Mouse (Mus musculus) forebrain, embryonic 13.5 days (tissue): ENCODE data around the gene S100a14. TPM values are rescaled to one million over a fixed set of nuclear protein-coding genes. Genes with fewer than 3 reads are reported as not detected.

ENCODE experiments used
- ATAC-seq: fragments of 200-750 bp; cut with Nextera tagmentation; 2 replicates; pipeline ENCODE4 v1.8.0; 2017
- H3K27ac ChIP-seq: fragments of 300-500 bp; sonication (generic); 2 replicates; pipeline ENCODE4 v1.5.1; 2015; ENCODE audit warnings: inconsistent platforms, mild to moderate bottlenecking, moderate library complexity
- H3K27me3 ChIP-seq: fragments of 300-500 bp; sonication (generic); 2 replicates; pipeline ENCODE4 v1.6.1; 2015; ENCODE audit warnings: mild to moderate bottlenecking, inconsistent platforms
- H3K36me3 ChIP-seq: fragments of 300-500 bp; sonication (generic); 2 replicates; pipeline ENCODE4 v1.6.1; 2015; ENCODE audit warnings: mild to moderate bottlenecking, inconsistent platforms; ENCODE audit not compliant: poor library complexity, severe bottlenecking
- H3K4me1 ChIP-seq: fragments of 300-500 bp; sonication (generic); 2 replicates; pipeline ENCODE4 v1.6.1; 2015; ENCODE audit warnings: inconsistent platforms
- H3K4me2 ChIP-seq: fragments of 300-500 bp; sonication (generic); 2 replicates; pipeline ENCODE4 v1.6.1; 2015; ENCODE audit warnings: inconsistent platforms, mild to moderate bottlenecking, moderate library complexity
- H3K4me3 ChIP-seq: fragments of 300-500 bp; sonication (generic); 2 replicates; pipeline ENCODE4 v1.5.1; 2015; ENCODE audit warnings: mild to moderate bottlenecking, inconsistent platforms
- H3K9ac ChIP-seq: fragments of 300-500 bp; sonication (generic); 2 replicates; pipeline ENCODE4 v1.6.1; 2015; ENCODE audit warnings: mild to moderate bottlenecking, inconsistent platforms
- H3K9me3 ChIP-seq: fragments of 300-500 bp; sonication (generic); replicated peaks from 2 replicates; pipeline ENCODE4 v1.6.1; 2016; ENCODE audit warnings: inconsistent platforms
- WGBS: fragments of 180-500 bp; shearing (Covaris S2); methylation state at CpG from one replicate; pipeline ENCODE4 v1.1.7; 2015; 5-methylcytosine and 5-hydroxymethylcytosine counted together
- polyA plus RNA-seq: library from polyadenylated mRNA; unstranded; fragments of >200 nt; fragmentation: Nextera tagmentation; extraction: Ambion mirVana; gene quantifications from 2 replicates; pipeline ENCODE4 v1.2.1, GENCODE M21; 2015

The S100a14 gene
- polyA plus RNA-seq, 1 experiment from 2014 or later = not detected

GRCm38 (mm10) chr3:90526076-90526475 lies 580 bp upstream of the S100a14 start:
- Histone ChIP-seq H3K4me3 (no peak overlapping the region), H3K27me3 (no peaks in the 10 kb centered on the region)
- WGBS = 79% methylated on average over 2 of the region's 2 CpGs

GRCm38 (mm10) chr3:90527291-90527873 lies 726 bp downstream of the S100a14 start:
- 90% methylated on average over 7 of the region's 7 CpGs for WGBS
- no peak overlapping the region for H3K4me2 ChIP-seq
- ATAC-seq = no peak
- H3K36me3 ChIP-seq = no peaks in the 10 kb centered on the region
- H3K9ac ChIP-seq = no peak overlapping the region
- H3K4me3 ChIP-seq = no peak overlapping the region
- H3K27me3 ChIP-seq = no peaks in the 10 kb centered on the region
- H3K4me1 ChIP-seq = no peaks in the 10 kb centered on the region
- no peaks in the 10 kb centered on the region for H3K9me3 ChIP-seq
- H3K27ac ChIP-seq = no peak overlapping the region

More at GRCm38 (mm10) chr3:90526076-90526475, 580 bp upstream of the S100a14 start:
- H3K4me2 ChIP-seq = no peak overlapping the region
- H3K4me1 ChIP-seq = no peaks in the 10 kb centered on the region
- H3K27ac ChIP-seq = no peak overlapping the region
- no peaks in the 10 kb centered on the region for H3K36me3 ChIP-seq
- H3K9me3 ChIP-seq = no peaks in the 10 kb centered on the region
- H3K9ac ChIP-seq = no peak overlapping the region
- ATAC-seq = no peak

DNA sequence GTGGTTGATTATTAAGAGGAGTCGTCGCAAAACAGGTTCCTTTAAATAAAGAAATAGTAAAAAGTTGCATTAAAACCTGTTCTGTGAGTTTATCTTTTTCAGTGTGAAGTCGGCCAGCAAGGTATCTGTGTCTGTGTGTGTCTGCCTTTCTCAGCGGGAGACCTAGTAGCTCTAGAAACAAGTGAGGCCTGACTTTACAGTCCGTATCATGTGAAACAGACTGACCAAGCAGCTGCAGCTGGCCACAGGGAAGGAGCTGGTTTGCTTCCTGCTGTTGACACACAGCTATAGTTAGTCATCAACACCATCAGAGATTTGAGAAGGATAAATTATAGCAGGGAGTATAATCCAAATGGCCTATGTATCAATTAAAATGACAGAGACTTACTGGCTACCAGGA lies 5.1 kb downstream of the S100a14 start:
- WGBS = 76% methylated on average over 5 of the region's 5 CpGs
- no peak for ATAC-seq

GRCm38 (mm10) chr3:90535446-90535845 lies 8.8 kb downstream of the S100a14 start:
- Histone ChIP-seq H3K4me3 (no peak overlapping the region), H3K36me3 (no peaks in the 10 kb centered on the region), H3K27ac (no peak overlapping the region), H3K4me2 (no peak overlapping the region), H3K4me1 (no peaks in the 10 kb centered on the region), H3K9me3 (no peaks in the 10 kb centered on the region), H3K9ac (no peak overlapping the region), H3K27me3 (no peaks in the 10 kb centered on the region)
- ATAC-seq = no peak
- WGBS = 67% methylated on average over 1 of the region's 1 CpGs

More for the DNA sequence above, 5.1 kb downstream of the S100a14 start:
- no peak overlapping the region for H3K9ac ChIP-seq
- no peaks in the 10 kb centered on the region for H3K36me3 ChIP-seq
- H3K9me3 ChIP-seq = no peaks in the 10 kb centered on the region
- no peak overlapping the region for H3K4me2 ChIP-seq
- no peaks in the 10 kb centered on the region for H3K27me3 ChIP-seq
- no peak overlapping the region for H3K27ac ChIP-seq
- no peaks in the 10 kb centered on the region for H3K4me1 ChIP-seq
- no peak overlapping the region for H3K4me3 ChIP-seq

- H3K27me3 ChIP-seq = no peaks in the 10 kb centered on the region
- no peak within 1 kb of the TSS for H3K9ac ChIP-seq
- H3K4me3 ChIP-seq = no peak within 1 kb of the TSS
- H3K27ac ChIP-seq = no peak within 1 kb of the TSS
- no peak for ATAC-seq
- peaks cover 15% of the 10 kb centered on the region; the same call in 1 of the 2 replicates for H3K4me1 ChIP-seq
- no peaks in the 10 kb centered on the region for H3K9me3 ChIP-seq
- 43% methylated on average over 10 of the region's 10 CpGs for WGBS
- no peaks in the 10 kb centered on the region for H3K36me3 ChIP-seq
- no peak within 1 kb of the TSS for H3K4me2 ChIP-seq
Measured at GRCm38 (mm10) chr3:90537141-90537904, 10.7 kb downstream of the S100a14 start, which contains the start of gene S100a16. S100a16 (plus strand) TSS chr3:90537254.

DNA sequence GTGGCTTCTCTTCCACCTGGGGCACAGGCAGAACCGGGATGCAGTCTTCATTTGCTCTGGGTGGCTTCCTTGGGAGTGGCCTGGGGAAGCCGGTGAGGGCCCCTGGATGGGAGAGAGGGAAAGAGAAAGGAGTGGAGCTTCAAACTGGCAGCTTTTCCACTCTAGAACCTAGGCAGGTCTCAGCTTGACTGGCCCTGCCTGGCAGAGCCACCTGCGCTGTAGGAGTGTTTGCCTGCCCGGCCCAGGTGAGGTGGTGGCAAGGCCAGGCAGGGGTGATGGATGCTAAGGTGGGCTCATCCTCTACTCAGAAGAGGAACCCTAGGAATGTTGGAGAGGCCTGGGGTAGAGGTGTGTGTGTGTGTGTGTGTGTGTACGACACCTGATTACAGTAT lies 11.2 kb downstream of the S100a14 start:
- WGBS = 79% methylated on average over 5 of the region's 5 CpGs
- no peak overlapping the region for H3K4me3 ChIP-seq

GRCm38 (mm10) chr3:90540904-90541303 lies 14.2 kb downstream of the S100a14 start:
- 33% methylated on average over 4 of the region's 4 CpGs for WGBS
- H3K4me2 ChIP-seq = no peak overlapping the region
- H3K4me3 ChIP-seq = no peak overlapping the region
- peak; percentile 72 for ATAC-seq
- H3K36me3 ChIP-seq = no peaks in the 10 kb centered on the region
- H3K9me3 ChIP-seq = no peaks in the 10 kb centered on the region
- H3K4me1 ChIP-seq = peaks cover 17% of the 10 kb centered on the region; the same call in 1 of the 2 replicates
- no peaks in the 10 kb centered on the region for H3K27me3 ChIP-seq
- H3K9ac ChIP-seq = peak overlapping the region; percentile 30; the same call in 1 of the 2 replicates
- no peak overlapping the region for H3K27ac ChIP-seq

More for the DNA sequence above, 11.2 kb downstream of the S100a14 start:
- H3K4me1 ChIP-seq = peaks cover 17% of the 10 kb centered on the region; the same call in 1 of the 2 replicates
- no peaks in the 10 kb centered on the region for H3K36me3 ChIP-seq
- no peak overlapping the region for H3K27ac ChIP-seq
- no peak overlapping the region for H3K4me2 ChIP-seq
- ATAC-seq = no peak
- H3K27me3 ChIP-seq = no peaks in the 10 kb centered on the region
- no peaks in the 10 kb centered on the region for H3K9me3 ChIP-seq
- no peak overlapping the region for H3K9ac ChIP-seq

GRCm38 (mm10) chr3:90549676-90550420 lies 23.2 kb downstream of the S100a14 start:
- H3K4me1 ChIP-seq = no peaks in the 10 kb centered on the region
- no peak for ATAC-seq
- no peak overlapping the region for H3K4me2 ChIP-seq
- H3K27ac ChIP-seq = no peak overlapping the region
- H3K27me3 ChIP-seq = no peaks in the 10 kb centered on the region
- H3K9ac ChIP-seq = no peak overlapping the region
- no peaks in the 10 kb centered on the region for H3K36me3 ChIP-seq
- H3K9me3 ChIP-seq = no peaks in the 10 kb centered on the region
- WGBS = 68% methylated on average over 5 of the region's 5 CpGs
- H3K4me3 ChIP-seq = no peak overlapping the region

DNA sequence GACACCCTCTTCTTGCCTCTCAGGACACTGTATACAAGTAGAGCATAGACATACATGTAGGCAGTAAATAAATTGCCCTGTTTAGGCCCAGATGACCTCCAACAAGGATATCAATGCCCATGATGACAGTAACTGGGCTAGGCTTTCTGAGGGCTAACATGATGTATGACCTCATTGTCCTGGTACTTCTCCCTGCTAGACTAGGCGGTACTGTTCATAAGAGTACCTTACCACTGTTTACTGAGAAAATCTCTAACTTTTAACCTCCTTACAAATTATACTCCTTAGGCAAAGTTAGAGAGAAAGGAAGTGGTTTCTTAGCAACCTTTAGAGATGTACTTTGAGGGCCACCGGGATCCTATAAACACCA lies 23.8 kb downstream of the S100a14 start:
- Histone ChIP-seq H3K27ac (no peak overlapping the region), H3K4me1 (no peaks in the 10 kb centered on the region), H3K9ac (no peak overlapping the region), H3K4me2 (no peak overlapping the region), H3K36me3 (no peaks in the 10 kb centered on the region), H3K9me3 (no peaks in the 10 kb centered on the region), H3K4me3 (no peak overlapping the region), H3K27me3 (no peaks in the 10 kb centered on the region)
- ATAC-seq = no peak
- WGBS = 93% methylated on average over 2 of the region's 2 CpGs

DNA sequence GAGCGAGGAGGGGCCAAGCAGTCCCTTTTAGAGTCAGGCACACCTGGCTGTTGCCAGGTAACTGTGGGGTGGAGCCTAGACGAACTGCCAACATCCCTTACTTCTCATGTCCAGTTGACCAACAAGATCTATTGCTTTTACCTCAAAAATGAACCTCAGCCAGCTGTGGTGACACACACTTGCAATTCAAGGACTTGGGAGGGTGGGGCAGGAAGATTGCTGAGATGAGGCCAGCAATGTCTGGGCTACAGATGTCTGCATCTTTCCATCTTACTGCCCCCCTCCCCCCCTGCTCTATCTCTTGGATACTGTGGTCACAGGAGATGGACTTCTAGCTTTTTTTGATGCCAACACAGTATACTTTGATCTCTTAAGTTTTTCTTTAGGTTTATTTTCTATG lies 25.6 kb downstream of the S100a14 start:
- no peak overlapping the region for H3K9ac ChIP-seq
- no peaks in the 10 kb centered on the region for H3K36me3 ChIP-seq
- H3K9me3 ChIP-seq = no peaks in the 10 kb centered on the region
- no peak overlapping the region for H3K4me3 ChIP-seq
- no peaks in the 10 kb centered on the region for H3K27me3 ChIP-seq
- peaks cover 13% of the 10 kb centered on the region for H3K4me1 ChIP-seq
- 93% methylated on average over 2 of the region's 2 CpGs for WGBS
- no peak overlapping the region for H3K27ac ChIP-seq
- no peak for ATAC-seq
- H3K4me2 ChIP-seq = no peak overlapping the region

DNA sequence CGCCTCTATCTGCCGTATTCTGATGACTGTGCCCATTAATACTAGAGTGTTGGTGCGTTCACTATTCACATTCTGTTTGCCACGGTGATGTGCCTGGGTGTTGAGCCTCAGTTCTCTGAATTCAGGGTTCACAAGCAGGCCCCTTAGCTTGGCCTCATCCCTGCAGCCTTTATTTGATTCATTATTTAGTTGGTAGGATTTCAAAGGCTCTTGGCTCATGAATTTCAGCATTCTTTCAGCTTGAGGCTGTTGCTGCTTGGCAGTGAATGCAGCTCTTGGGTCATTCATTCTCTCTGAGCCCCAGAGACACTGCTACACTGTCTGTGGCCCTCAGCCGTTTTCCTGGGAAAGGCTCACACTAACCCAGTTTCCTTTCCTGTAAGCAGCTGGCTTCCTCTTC lies 29.3 kb downstream of the S100a14 start:
- Histone ChIP-seq H3K27ac (peak overlapping the region; percentile 65), H3K4me1 (peaks cover 13% of the 10 kb centered on the region), H3K4me2 (no peak overlapping the region), H3K9me3 (no peaks in the 10 kb centered on the region), H3K36me3 (no peaks in the 10 kb centered on the region), H3K9ac (no peak overlapping the region), H3K27me3 (no peaks in the 10 kb centered on the region), H3K4me3 (no peak overlapping the region)
- WGBS = 18% methylated on average over 5 of the region's 5 CpGs
- ATAC-seq = peak; percentile 95

- Histone ChIP-seq H3K9me3 (no peaks in the 10 kb centered on the region), H3K4me1 (peaks cover 13% of the 10 kb centered on the region), H3K4me3 (no peak within 1 kb of the TSS), H3K36me3 (no peaks in the 10 kb centered on the region), H3K27ac (no peak within 1 kb of the TSS), H3K9ac (no peak within 1 kb of the TSS), H3K27me3 (no peaks in the 10 kb centered on the region), H3K4me2 (no peak within 1 kb of the TSS)
- no peak for ATAC-seq
- 86% methylated on average over 6 of the region's 6 CpGs for WGBS
Measured at GRCm38 (mm10) chr3:90560008-90560628, 33.5 kb downstream of the S100a14 start, which contains the start of gene S100a3. S100a3 (plus strand) TSS chr3:90560578.
